ENCODE assay signal across 28 mouse cellular contexts in genomic region chr15:18993512-18993911, GRCm38 (mm10).
"Had no signal": no experiment of that assay in that cellular context is flagged by ENCODE, and none has a peak within 500 bp of the region (broad histone marks: within the 10 kb centered on the region; RNA-seq: fewer than 3 reads in every experiment).

No protein-coding gene starts in this region.

- DNase-seq: gastrocnemius, adult 2 months; gastrocnemius, postnatal 10 days; gastrocnemius, postnatal 25 days; heart, adult 2 months; heart, postnatal 4 days; kidney, adult 18-20 months; kidney, adult 8-10 months; kidney, postnatal 10 days; kidney, postnatal 25 days; kidney, postnatal 4 days; liver; liver, embryonic 13.5 days had no signal

- H3K27ac ChIP-seq: gastrocnemius, adult 2 months; heart, adult 2 months; heart, embryonic 13.5 days; heart, embryonic 15.5 days; hindbrain, embryonic 10.5 days; hindbrain, embryonic 12.5 days; hindbrain, embryonic 14.5 days; intestine, embryonic 15.5 days; layer of hippocampus, adult 2 months; left cerebral cortex, adult 2 months; limb, embryonic 10.5 days; limb, embryonic 12.5 days; liver, embryonic 13.5 days; liver, embryonic 15.5 days had no signal

- H3K4me2 ChIP-seq: heart, embryonic 11.5 days; heart, embryonic 13.5 days; heart, embryonic 15.5 days; hindbrain, embryonic 12.5 days; hindbrain, embryonic 14.5 days; intestine, embryonic 15.5 days; limb, embryonic 12.5 days; liver, embryonic 11.5 days; liver, embryonic 13.5 days; liver, embryonic 15.5 days had no signal

- H3K27me3 ChIP-seq: heart, embryonic 13.5 days; heart, embryonic 15.5 days; hindbrain, embryonic 12.5 days; intestine, embryonic 15.5 days; limb, embryonic 12.5 days; liver, embryonic 13.5 days; liver, embryonic 15.5 days had no signal

- H3K9ac ChIP-seq: heart, embryonic 13.5 days; heart, embryonic 15.5 days; hindbrain, embryonic 12.5 days; hindbrain, embryonic 14.5 days; intestine, embryonic 15.5 days; limb, embryonic 12.5 days; liver, embryonic 13.5 days; liver, embryonic 15.5 days had no signal

- ATAC-seq: hindbrain, embryonic 16.5 days; inflammation-experienced regulatory T-cells, adult 6 months; intestine, embryonic 15.5 days; intestine, postnatal 0 days had no signal

- H3K36me3 ChIP-seq: heart, embryonic 13.5 days; heart, embryonic 15.5 days; hindbrain, embryonic 10.5 days; hindbrain, embryonic 12.5 days; intestine, embryonic 15.5 days; limb, embryonic 10.5 days; limb, embryonic 12.5 days; liver, embryonic 13.5 days; liver, embryonic 15.5 days had no signal

- H3K4me3 ChIP-seq: gastrocnemius, adult 2 months; heart, adult 2 months; heart, embryonic 13.5 days; heart, embryonic 15.5 days; hindbrain, embryonic 10.5 days; hindbrain, embryonic 12.5 days; intestine, embryonic 15.5 days; layer of hippocampus, adult 2 months; left cerebral cortex, adult 2 months; limb, embryonic 10.5 days; limb, embryonic 12.5 days; liver, embryonic 13.5 days; liver, embryonic 15.5 days had no signal

- H3K4me1 ChIP-seq: hindbrain, embryonic 10.5 days; hindbrain, embryonic 12.5 days; intestine, embryonic 15.5 days; limb, embryonic 10.5 days; limb, embryonic 12.5 days; liver, embryonic 13.5 days; liver, embryonic 15.5 days had no signal

- H3K9me3 ChIP-seq: heart, embryonic 13.5 days; heart, embryonic 15.5 days; hindbrain, embryonic 10.5 days; hindbrain, embryonic 12.5 days; intestine, embryonic 15.5 days; limb, embryonic 10.5 days; limb, embryonic 12.5 days; liver, embryonic 13.5 days; liver, embryonic 15.5 days had no signal
